Mouse (Mus musculus) C2C12 (cell line): ENCODE data around the gene Fam19a5.

Experiments used
- CTCF ChIP-seq: IDR thresholded peaks from one replicate; pipeline ENCODE4 v1.5.1; 2011; ENCODE audit not compliant: control insufficient read depth, insufficient read depth, insufficient read length
- MYOG ChIP-seq: IDR thresholded peaks from one replicate; pipeline ENCODE4 v1.6.1; 2011; ENCODE audit not compliant: control insufficient read depth, insufficient read length; ENCODE audit errors: extremely low read depth

GRCm38 (mm10) chr15:87736345-87736744 is 192.2 kb downstream of the Fam19a5 start:
- no peak for TF ChIP-seq CTCF
- TF ChIP-seq MYOG, result no peak
